Mouse (Mus musculus) neural tube, embryonic 15.5 days (tissue): ENCODE results near the gene Zfp617. TPM values are rescaled to one million over a fixed set of nuclear protein-coding genes. Genes with fewer than 3 reads are reported as not detected.

ENCODE experiments used
- polyA plus RNA-seq: library from polyadenylated mRNA; unstranded; fragments of >200 nt; fragmentation: Nextera tagmentation; extraction: Ambion mirVana; gene quantifications from 2 replicates; pipeline ENCODE4 v1.2.1, GENCODE M21; 2015

Zfp617 gene
- polyA plus RNA-seq, 1 experiment from 2014 or later, result 33.5 TPM

Other genes starting within 250 kb of the Zfp617 start
- gene Unc13a, start 236.9 kb upstream of the Zfp617 start, polyA plus RNA-seq, result 18.1 and 22.2 TPM in 2 replicates
- 7.4 and 11.5 TPM in 2 replicates for gene Jak3, start 232.3 kb upstream of the Zfp617 start, polyA plus RNA-seq
- gene Insl3, start 219.4 kb upstream of the Zfp617 start, polyA plus RNA-seq, result 1.4 and 2.8 TPM in 2 replicates
- 0.56 and 1.3 TPM in 2 replicates for gene B3gnt3, start 206.8 kb upstream of the Zfp617 start, polyA plus RNA-seq
- 81.2 and 85.0 TPM in 2 replicates for gene Fcho1, start 182.9 kb upstream of the Zfp617 start, polyA plus RNA-seq
- 7.4 and 9.4 TPM in 2 replicates for gene Zfp709, start 26.6 kb upstream of the Zfp617 start, polyA plus RNA-seq
- gene Zfp882, start within 50 bp of the Zfp617 start, polyA plus RNA-seq, result 13.5 and 17.1 TPM in 2 replicates
- 13.8 and 19.4 TPM in 2 replicates for gene Zfp961, start 42.4 kb downstream of the Zfp617 start, polyA plus RNA-seq
- gene Cyp4f18, start 101.0 kb downstream of the Zfp617 start, polyA plus RNA-seq, result 1.2 and 1.3 TPM in 2 replicates
- gene Olfr372, start 132.6 kb downstream of the Zfp617 start, polyA plus RNA-seq, result not detected in 2 replicates
- gene Olfr373, start 174.5 kb downstream of the Zfp617 start, polyA plus RNA-seq, result 0.04 TPM in 1 of 2 replicates, not detected in the other
- 0.03 TPM in 2 replicates for gene Olfr374, start 198.4 kb downstream of the Zfp617 start, polyA plus RNA-seq
- 156 and 231 TPM in 2 replicates for gene Tpm4, start 226.3 kb downstream of the Zfp617 start, polyA plus RNA-seq